Mouse (Mus musculus) lung, embryonic 16.5 days (tissue): Measurements from ENCODE around the gene Nup160. TPM values are rescaled to one million over a fixed set of nuclear protein-coding genes. Genes with fewer than 3 reads are reported as not detected.

Experiments
- polyA plus RNA-seq: library from polyadenylated mRNA; unstranded; fragments of >200 nt; fragmentation: Nextera tagmentation; extraction: Ambion mirVana; gene quantifications from 2 replicates; pipeline ENCODE4 v1.2.1, GENCODE M21; 2015

Gene Nup160
- polyA plus RNA-seq, 1 experiment from 2014 or later, result 43.7 TPM

Other genes starting within 250 kb of the Nup160 start
- gene Ptprj, start 96.6 kb upstream of the Nup160 start, polyA plus RNA-seq, result 2.7 and 3.1 TPM in 2 replicates
- gene Fnbp4, start 68.2 kb downstream of the Nup160 start, polyA plus RNA-seq, result 85.7 and 88.5 TPM in 2 replicates
- 2.4 and 2.5 TPM in 2 replicates for gene Agbl2, start 105.5 kb downstream of the Nup160 start, polyA plus RNA-seq
- 198 and 199 TPM in 2 replicates for gene Mtch2, start 169.9 kb downstream of the Nup160 start, polyA plus RNA-seq
- 2.9 and 3.0 TPM in 2 replicates for gene C1qtnf4, start 208.6 kb downstream of the Nup160 start, polyA plus RNA-seq
- 36.5 and 37.0 TPM in 2 replicates for gene Kbtbd4, start 227.5 kb downstream of the Nup160 start, polyA plus RNA-seq
- gene Ndufs3, start 227.6 kb downstream of the Nup160 start, polyA plus RNA-seq, result 201 and 203 TPM in 2 replicates